Mouse (Mus musculus): ENCODE results near the gene Abca8b. TPM values are rescaled to one million over a fixed set of nuclear protein-coding genes. Genes with fewer than 3 reads are reported as not detected.
"Not testable (repeated sequence)": the region's sequence is repeated elsewhere in the genome, so short reads cannot be mapped to it uniquely, and the experiment has no call there.

The Abca8b gene
- polyA plus RNA-seq, 1 experiment: 0.91 TPM

DNA sequence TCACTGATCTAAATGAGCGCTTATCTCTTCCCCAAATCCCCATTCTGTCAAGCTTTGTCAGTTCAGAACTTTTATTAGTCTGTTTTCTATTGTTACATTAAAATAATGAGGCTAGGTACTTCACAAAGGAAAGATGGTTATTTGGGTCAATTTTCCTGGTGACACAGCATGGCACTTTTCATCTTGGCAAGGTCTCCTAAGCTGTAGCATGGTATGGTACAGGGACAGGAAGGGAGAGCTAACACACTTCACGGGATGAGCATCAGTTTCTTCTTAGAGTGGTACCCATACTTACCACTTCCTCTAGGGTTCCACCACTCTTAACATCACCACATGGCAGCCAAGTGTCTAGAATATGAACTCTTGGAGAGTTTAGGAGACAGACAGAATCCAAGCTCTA lies 13.8 kb downstream of the Abca8b start:
- TF ChIP-seq POLR2A (IDR thresholded peaks at IDR 0.05; ENCODE audit: low read depth, low read length) (no peak), CTCF (IDR thresholded peaks at IDR 0.05; ENCODE audit: borderline replicate concordance, insufficient read depth, low read length) (no peak)
- H3K4me1 ChIP-seq (ENCODE audit: control insufficient read depth, insufficient read depth, low read length): no peaks in the 10 kb centered on the region
- no peak overlapping the region for H3K27ac ChIP-seq (ENCODE audit: insufficient read depth, low read length)
- H3K4me3 ChIP-seq (ENCODE audit: insufficient read depth, low read length): no peak overlapping the region

GRCm38 (mm10) chr11:109970521-109970920 lies 25.1 kb downstream of the Abca8b start:
- Histone ChIP-seq H3K27ac (ENCODE audit: insufficient read depth, low read length) (no peak overlapping the region), H3K4me3 (ENCODE audit: insufficient read depth, low read length) (no peak overlapping the region)
- TF ChIP-seq POLR2A (IDR thresholded peaks at IDR 0.05; ENCODE audit: low read depth, low read length): no peak
- TF ChIP-seq CTCF (IDR thresholded peaks at IDR 0.05; ENCODE audit: borderline replicate concordance, insufficient read depth, low read length): no peak

GRCm38 (mm10) chr11:109961495-109962492 lies 33.9 kb downstream of the Abca8b start:
- Histone ChIP-seq H3K4me1 (ENCODE audit: control insufficient read depth, insufficient read depth, low read length) (no peaks in the 10 kb centered on the region), H3K4me3 (ENCODE audit: insufficient read depth, low read length) (no peak overlapping the region), H3K27ac (ENCODE audit: insufficient read depth, low read length) (no peak overlapping the region)
- no peak for TF ChIP-seq CTCF (IDR thresholded peaks at IDR 0.05; ENCODE audit: borderline replicate concordance, insufficient read depth, low read length)
- no peak for TF ChIP-seq POLR2A (IDR thresholded peaks at IDR 0.05; ENCODE audit: low read depth, low read length)

More at GRCm38 (mm10) chr11:109970521-109970920, 25.1 kb downstream of the Abca8b start:
- H3K4me1 ChIP-seq (ENCODE audit: control insufficient read depth, insufficient read depth, low read length): no peaks in the 10 kb centered on the region

DNA sequence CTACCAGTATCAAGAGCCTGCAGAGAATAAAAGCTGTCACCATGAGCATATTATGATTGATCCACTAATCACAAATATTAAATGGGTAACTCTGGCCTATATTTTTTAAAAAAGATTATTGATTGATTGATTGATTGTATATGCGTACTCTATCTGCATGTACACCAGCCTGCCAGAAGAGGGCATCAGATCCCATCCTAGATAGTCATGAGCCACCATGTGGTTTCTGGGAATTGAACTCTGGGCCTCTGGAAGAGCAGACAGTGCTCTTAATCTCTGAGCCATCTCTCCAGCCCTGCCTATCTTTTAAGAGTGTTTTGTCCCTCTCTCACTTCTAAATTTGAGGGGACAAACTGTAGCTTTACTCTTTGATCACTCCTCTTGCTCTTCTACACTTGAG lies 40.5 kb downstream of the Abca8b start:
- no peak for TF ChIP-seq CTCF (IDR thresholded peaks at IDR 0.05; ENCODE audit: borderline replicate concordance, insufficient read depth, low read length)
- TF ChIP-seq POLR2A (IDR thresholded peaks at IDR 0.05; ENCODE audit: low read depth, low read length): no peak
- no peak overlapping the region for H3K4me3 ChIP-seq (ENCODE audit: insufficient read depth, low read length)

GRCm38 (mm10) chr11:109936915-109937314 lies 58.7 kb downstream of the Abca8b start:
- Histone ChIP-seq H3K4me3 (ENCODE audit: insufficient read depth, low read length) (no peak overlapping the region), H3K27ac (ENCODE audit: insufficient read depth, low read length) (no peak overlapping the region)
- no peak for TF ChIP-seq CTCF (IDR thresholded peaks at IDR 0.05; ENCODE audit: borderline replicate concordance, insufficient read depth, low read length)
- TF ChIP-seq POLR2A (IDR thresholded peaks at IDR 0.05; ENCODE audit: low read depth, low read length): no peak

More for the DNA sequence above, 40.5 kb downstream of the Abca8b start:
- Histone ChIP-seq H3K4me1 (ENCODE audit: control insufficient read depth, insufficient read depth, low read length) (no peaks in the 10 kb centered on the region), H3K27ac (ENCODE audit: insufficient read depth, low read length) (no peak overlapping the region)

DNA sequence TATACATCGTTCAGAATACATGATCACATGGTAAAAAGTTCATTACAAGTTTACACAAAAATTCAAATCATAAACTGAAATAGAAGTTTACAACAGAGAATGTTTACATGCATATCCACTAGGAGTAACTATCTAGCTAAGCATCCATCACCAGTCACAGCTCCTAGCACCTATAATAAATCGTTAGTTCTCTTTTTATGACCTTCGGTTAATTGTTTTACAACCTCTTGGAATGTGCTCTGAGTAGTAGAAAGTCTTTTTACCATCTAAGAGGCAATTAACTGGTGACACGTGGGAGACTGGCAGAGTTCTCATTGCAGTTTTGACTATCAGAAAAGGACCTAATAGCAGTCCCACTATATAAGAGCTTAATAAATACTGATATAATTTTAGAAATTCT lies 62.4 kb downstream of the Abca8b start:
- H3K4me1 ChIP-seq (ENCODE audit: control insufficient read depth, insufficient read depth, low read length); H3K27ac ChIP-seq (ENCODE audit: insufficient read depth, low read length); H3K4me3 ChIP-seq (ENCODE audit: insufficient read depth, low read length): not testable (repeated sequence)

More at GRCm38 (mm10) chr11:109936915-109937314, 58.7 kb downstream of the Abca8b start:
- no peaks in the 10 kb centered on the region for H3K4me1 ChIP-seq (ENCODE audit: control insufficient read depth, insufficient read depth, low read length)

- no peak for TF ChIP-seq POLR2A (IDR thresholded peaks at IDR 0.05; ENCODE audit: low read depth, low read length)
- TF ChIP-seq CTCF (IDR thresholded peaks at IDR 0.05; ENCODE audit: borderline replicate concordance, insufficient read depth, low read length): no peak
- no peak overlapping the region for H3K4me3 ChIP-seq (ENCODE audit: insufficient read depth, low read length)
- no peaks in the 10 kb centered on the region for H3K4me1 ChIP-seq (ENCODE audit: control insufficient read depth, insufficient read depth, low read length)
- H3K27ac ChIP-seq (ENCODE audit: insufficient read depth, low read length): no peak overlapping the region
Measured at GRCm38 (mm10) chr11:109928489-109928888, 67.2 kb downstream of the Abca8b start.

DNA sequence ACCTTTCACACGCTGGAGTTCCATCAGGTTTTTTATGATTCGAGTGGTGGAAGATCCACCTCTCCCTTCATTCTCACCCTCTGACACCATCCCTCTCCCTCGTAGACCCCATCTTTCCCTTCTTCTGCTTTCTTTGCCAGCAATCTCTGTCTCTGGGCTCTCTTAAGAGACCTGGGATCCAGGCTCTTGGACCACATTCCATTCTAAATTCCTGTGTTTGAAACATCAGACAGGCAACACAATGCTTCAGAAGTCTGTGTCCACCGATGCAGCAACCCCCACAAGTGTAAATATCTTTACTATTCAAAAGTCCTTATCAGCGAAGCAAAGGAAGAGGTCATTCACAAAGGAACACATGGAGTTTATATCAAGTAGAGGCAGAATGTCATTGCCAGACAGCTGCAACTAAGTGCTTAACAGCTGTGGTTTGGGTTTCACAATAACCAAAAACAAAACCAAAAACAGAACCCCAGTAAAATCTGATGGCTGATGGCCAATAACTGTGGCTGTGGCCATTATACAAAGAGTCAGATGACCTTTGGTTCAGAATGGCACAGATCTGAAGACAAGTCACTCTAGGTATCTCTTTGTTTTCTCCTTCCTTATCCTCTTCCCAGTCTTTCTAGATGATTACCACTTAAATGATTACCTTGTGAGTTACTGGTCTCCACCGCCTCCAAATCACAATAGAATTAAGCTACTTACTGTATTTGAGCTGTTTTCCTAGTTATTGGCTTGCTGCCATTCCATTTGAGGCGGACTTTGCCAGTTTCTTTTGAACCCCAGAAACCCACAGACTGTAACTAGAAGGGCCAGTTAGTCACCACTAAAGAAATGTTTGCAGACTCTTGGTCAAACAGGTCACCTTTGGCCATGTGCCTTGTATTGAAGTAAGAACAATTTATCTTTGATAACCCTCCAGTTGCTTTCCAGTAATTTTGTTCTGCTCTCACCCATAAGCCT lies 68.6 kb downstream of the Abca8b start:
- Histone ChIP-seq H3K4me1 (ENCODE audit: control insufficient read depth, insufficient read depth, low read length) (no peaks in the 10 kb centered on the region), H3K4me3 (ENCODE audit: insufficient read depth, low read length) (no peak overlapping the region), H3K27ac (ENCODE audit: insufficient read depth, low read length) (no peak overlapping the region)
- TF ChIP-seq POLR2A (IDR thresholded peaks at IDR 0.05; ENCODE audit: low read depth, low read length): no peak
- TF ChIP-seq CTCF (IDR thresholded peaks at IDR 0.05; ENCODE audit: borderline replicate concordance, insufficient read depth, low read length): no peak

GRCm38 (mm10) chr11:109922236-109922635 lies 73.4 kb downstream of the Abca8b start:
- TF ChIP-seq POLR2A (IDR thresholded peaks at IDR 0.05; ENCODE audit: low read depth, low read length) (no peak), CTCF (IDR thresholded peaks at IDR 0.05; ENCODE audit: borderline replicate concordance, insufficient read depth, low read length) (no peak)
- Histone ChIP-seq H3K27ac (ENCODE audit: insufficient read depth, low read length) (no peak overlapping the region), H3K4me3 (ENCODE audit: insufficient read depth, low read length) (no peak overlapping the region), H3K4me1 (ENCODE audit: control insufficient read depth, insufficient read depth, low read length) (no peaks in the 10 kb centered on the region)
